Mouse (Mus musculus): ENCODE data around the gene Esam.

Esam gene

GRCm38 (mm10) chr9:37530031-37530887, 2.4 kb downstream of the Esam start:
- no peak for DNase-seq (ENCODE audit: low spot score in 2 of 2)

GRCm38 (mm10) chr9:37530888-37531705, 3.2 kb downstream of the Esam start:
- peak in 1 of 2 experiments; percentile 63 for DNase-seq (ENCODE audit: low spot score in 2 of 2)

DNA sequence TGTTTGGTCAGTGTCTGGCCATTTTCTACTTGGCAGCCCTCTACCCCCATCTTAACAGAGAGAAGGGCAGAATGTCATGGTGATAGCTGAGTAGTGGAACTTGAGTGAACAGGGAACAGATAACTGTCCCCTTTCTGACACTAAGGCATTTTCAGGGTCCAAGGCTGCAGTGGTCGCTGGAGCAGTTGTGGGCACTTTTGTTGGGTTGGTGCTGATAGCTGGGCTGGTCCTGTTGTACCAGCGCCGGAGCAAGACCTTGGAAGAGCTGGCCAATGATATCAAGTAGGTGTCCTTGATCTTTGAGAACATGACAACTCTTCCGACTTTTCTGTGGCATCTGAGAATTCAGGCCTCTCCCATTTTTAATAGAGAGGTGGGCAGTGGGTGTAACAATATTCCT, 9.0 kb downstream of the Esam start:
- no peak for DNase-seq (ENCODE audit: low spot score in 2 of 2)

- no peak for DNase-seq (ENCODE audit: low spot score in 2 of 2)
These were observed 9.9 kb downstream of the Esam start for GRCm38 (mm10) chr9:37537658-37538250.

GRCm38 (mm10) chr9:37539170-37540025, 11.5 kb downstream of the Esam start, which contains the start of gene Vsig2:
TSS of gene Vsig2 (plus strand) at chr9:37539255.
- DNase-seq (ENCODE audit: low spot score in 2 of 2) = peak in 1 of 2 experiments; percentile 45

- peak in 1 of 2 experiments; percentile 56 for DNase-seq (ENCODE audit: low spot score in 2 of 2)
These were observed 12.3 kb downstream of the Esam start for GRCm38 (mm10) chr9:37540226-37540625.

DNA sequence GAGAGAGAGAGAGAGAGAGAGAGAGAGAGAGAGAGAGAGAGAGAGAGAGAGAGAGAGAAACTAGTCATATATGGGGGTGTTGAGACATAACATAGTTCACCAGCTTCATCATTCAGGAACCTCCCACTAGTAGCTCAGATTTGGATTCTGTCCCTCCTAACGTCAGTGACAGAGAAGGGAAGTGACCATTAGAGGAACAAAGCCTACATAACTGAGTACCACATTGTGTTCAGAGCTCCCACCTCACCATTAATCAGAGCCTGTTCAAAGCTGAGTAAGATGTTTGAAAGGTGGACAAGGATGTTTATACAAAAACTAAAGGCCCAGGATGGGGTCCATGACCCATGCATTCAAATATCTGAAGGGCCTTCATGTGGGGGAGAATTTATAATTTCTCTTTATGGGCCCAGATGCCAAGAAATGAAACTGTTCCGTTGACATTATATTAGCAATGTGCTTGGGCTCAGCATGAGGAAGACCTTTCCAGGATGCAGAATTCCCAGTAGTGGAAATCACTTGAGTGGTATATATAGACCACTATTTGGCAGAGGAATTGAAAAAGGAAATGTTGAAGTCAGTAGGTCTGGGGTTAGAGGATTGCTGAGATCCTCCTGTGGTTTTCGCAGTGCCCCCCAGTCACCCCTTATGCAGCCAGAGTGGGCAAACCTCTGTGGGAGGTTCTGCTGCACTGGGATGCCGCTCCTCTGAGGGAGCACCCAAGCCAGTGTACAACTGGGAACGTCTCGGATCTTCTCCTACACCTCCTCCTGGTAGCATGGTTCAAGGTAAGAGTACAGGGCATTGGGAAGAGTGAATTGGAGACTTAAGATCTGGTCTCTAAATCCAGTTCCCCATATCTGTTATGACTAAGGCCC, 13.1 kb downstream of the Esam start:
- DNase-seq (ENCODE audit: low spot score in 2 of 2) = peak in 1 of 2 experiments; percentile 37

- DNase-seq (ENCODE audit: low spot score in 2 of 2) = no peak
These were observed 14.2 kb downstream of the Esam start for GRCm38 (mm10) chr9:37541851-37542642.

DNA sequence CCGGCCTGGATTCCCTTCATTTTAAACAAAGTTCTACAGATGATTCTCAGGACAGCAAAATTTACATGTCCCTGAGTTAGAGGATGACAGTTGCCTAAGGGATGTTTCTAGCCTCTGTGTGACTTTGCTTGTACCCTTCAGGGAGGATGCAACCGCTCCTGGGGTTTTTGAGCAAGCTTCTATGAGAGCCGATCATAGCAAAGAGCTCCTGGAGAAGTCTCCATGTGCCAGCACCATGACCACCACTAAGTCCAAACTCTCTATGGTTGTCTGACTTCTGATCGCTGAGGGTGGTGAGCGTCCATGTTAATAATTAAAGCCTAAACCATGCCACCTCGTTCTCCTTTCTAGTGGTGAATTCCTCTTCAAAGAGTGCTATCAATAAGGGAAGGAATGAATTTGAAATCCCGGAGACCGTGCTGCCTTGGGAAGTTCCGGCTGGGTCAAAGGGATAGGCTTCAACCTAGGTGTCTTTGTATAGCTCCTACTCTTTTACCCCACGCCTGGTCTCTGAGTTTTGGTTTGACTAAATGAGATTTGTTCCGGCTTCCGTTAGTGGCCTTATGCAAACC, 16.1 kb downstream of the Esam start:
- DNase-seq (ENCODE audit: low spot score in 2 of 2) = no peak

- DNase-seq (ENCODE audit: low spot score in 2 of 2) = peak; percentile 78 to 82
These were observed 16.7 kb downstream of the Esam start for GRCm38 (mm10) chr9:37544447-37545165.

- no peak for DNase-seq (ENCODE audit: low spot score in 2 of 2)
These were observed 17.3 kb downstream of the Esam start for GRCm38 (mm10) chr9:37545166-37545610.

- no peak for DNase-seq (ENCODE audit: low spot score in 2 of 2)
These were observed 18.1 kb downstream of the Esam start for GRCm38 (mm10) chr9:37545847-37546452.

GRCm38 (mm10) chr9:37546889-37547288, 19.0 kb downstream of the Esam start:
- no peak for DNase-seq (ENCODE audit: low spot score in 2 of 2)

- no peak for DNase-seq (ENCODE audit: low spot score in 2 of 2)
These were observed 22.6 kb downstream of the Esam start for GRCm38 (mm10) chr9:37550435-37550834.

DNA sequence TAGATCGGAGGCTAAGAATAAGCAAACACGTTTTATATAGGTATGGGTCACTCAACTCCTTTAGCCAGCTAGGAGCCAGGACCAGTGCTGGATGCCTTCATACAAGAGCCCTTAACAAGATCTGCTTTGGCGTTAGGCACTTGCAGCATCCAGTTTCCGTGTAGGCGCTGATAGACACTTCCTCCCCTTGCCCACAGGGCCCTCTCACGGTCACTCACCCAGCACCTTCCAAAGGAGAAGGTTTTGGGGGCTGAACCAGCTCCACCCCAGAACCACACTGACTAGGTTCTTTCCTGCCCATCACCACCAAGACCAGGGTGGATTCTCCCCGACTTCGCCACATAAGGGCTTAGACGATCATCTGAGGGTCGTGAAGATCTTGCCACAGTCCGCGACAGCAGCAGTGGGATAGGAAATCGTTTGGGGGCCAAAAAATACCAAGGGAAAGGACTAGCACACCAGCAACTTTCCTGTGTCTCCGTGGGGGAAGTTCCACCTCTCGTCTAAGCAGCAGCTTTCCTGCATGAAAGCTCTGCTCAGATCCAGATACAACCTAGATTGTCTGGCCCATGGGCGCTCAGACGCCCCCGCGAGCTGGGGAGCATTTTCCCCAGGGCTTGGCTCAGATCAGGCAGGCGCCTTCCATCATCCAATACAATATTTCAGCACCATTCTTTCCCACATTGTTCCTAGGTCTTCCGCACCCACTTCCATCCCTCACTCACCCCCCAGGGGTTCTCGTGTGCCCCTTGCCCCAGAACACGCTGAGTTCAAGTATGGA, 24.1 kb downstream of the Esam start:
- peak in 1 of 2 experiments; percentile 51 for DNase-seq (ENCODE audit: low spot score in 2 of 2)

GRCm38 (mm10) chr9:37552536-37553293, 24.8 kb downstream of the Esam start, which contains the start of gene Nrgn:
TSS of gene Nrgn (minus strand) at chr9:37552904.
- DNase-seq (ENCODE audit: low spot score in 2 of 2) = peak; percentile 94 to 96

All from right cerebral cortex, postnatal 10 days (tissue).